Mouse (Mus musculus) heart, embryonic 15.5 days (tissue): Measurements from ENCODE around the gene Zfp668. TPM values are rescaled to one million over a fixed set of nuclear protein-coding genes. Genes with fewer than 3 reads are reported as not detected.

Experiments
- ATAC-seq: fragments of 200-750 bp; cut with Nextera tagmentation; replicated peaks from 2 replicates; pipeline ENCODE4 v1.8.0; 2017; ENCODE audit warnings: low read depth, moderate TSS enrichment; ENCODE audit not compliant: insufficient number of reproducible peaks, insufficient read depth, low FRiP score
- H3K27ac ChIP-seq: fragments of 300-500 bp; sonication (generic); 2 replicates; pipeline ENCODE4 v1.5.1; 2015; ENCODE audit warnings: mild to moderate bottlenecking, inconsistent platforms
- H3K27me3 ChIP-seq: fragments of 300-500 bp; sonication (generic); 2 replicates; pipeline ENCODE4 v1.6.1; 2015; ENCODE audit warnings: inconsistent platforms
- H3K36me3 ChIP-seq: fragments of 300-500 bp; sonication (generic); 2 replicates; pipeline ENCODE4 v1.6.1; 2015; ENCODE audit warnings: mild to moderate bottlenecking, inconsistent platforms
- H3K4me1 ChIP-seq: fragments of 300-500 bp; sonication (generic); replicated peaks from 2 replicates; pipeline ENCODE4 v1.6.1; 2015; ENCODE audit warnings: inconsistent platforms
- H3K4me2 ChIP-seq: fragments of 300-500 bp; sonication (generic); 2 replicates; pipeline ENCODE4 v1.6.1; 2015; ENCODE audit warnings: inconsistent platforms, mild to moderate bottlenecking, moderate library complexity
- H3K4me3 ChIP-seq: fragments of 300-500 bp; sonication (generic); 2 replicates; pipeline ENCODE4 v1.5.1; 2015; ENCODE audit warnings: mild to moderate bottlenecking, inconsistent platforms
- H3K9ac ChIP-seq: fragments of 300-500 bp; sonication (generic); 2 replicates; pipeline ENCODE4 v1.6.1; 2015; ENCODE audit warnings: mild to moderate bottlenecking, inconsistent platforms
- H3K9me3 ChIP-seq: fragments of 300-500 bp; sonication (generic); replicated peaks from 2 replicates; pipeline ENCODE4 v1.6.1; 2016; ENCODE audit warnings: inconsistent platforms
- WGBS: fragments of 180-500 bp; shearing (Covaris S2); methylation state at CpG from one replicate; pipeline ENCODE4 v1.1.7; 2015; ENCODE audit warnings: mixed read lengths; 5-methylcytosine and 5-hydroxymethylcytosine counted together
- polyA plus RNA-seq: library from polyadenylated mRNA; unstranded; fragments of >200 nt; fragmentation: Nextera tagmentation; extraction: Ambion mirVana; gene quantifications from 2 replicates; pipeline ENCODE4 v1.2.1, GENCODE M21; 2015

Zfp668 gene
- polyA plus RNA-seq, 1 experiment from 2014 or later = 7.9 TPM

DNA sequence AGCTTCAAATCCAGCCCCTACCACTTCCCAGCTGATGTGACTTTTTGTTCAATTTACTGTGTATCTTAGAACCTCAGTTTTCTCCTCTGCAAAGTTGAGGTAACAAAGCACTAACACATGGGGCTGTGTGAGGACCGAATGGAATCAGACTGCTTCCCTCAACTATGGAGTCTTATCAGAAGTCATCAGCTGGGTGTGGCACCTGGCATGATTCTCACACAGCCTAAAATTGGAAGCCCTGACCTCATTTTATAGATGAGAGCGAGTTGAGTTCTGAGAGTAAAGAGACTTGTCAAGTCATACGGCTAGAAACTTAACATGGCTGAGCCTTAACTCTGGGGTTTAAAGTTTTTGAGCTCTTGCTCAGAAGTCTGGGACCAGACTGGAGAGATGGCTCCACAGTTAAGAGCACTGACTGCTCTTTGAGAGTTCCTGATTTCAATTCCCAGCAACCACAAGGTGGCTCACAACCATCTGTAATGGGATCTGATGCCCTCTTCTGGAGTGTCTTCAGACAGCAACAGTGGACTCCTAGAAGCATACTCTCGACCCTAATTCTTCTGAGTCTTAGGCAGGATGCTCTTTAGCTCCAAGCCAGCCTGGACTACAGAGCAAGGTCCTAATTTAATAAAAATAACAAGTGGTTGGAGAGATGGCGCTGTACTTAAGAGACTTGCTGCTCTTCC lies 6.3 kb downstream of the Zfp668 start:
- H3K4me2 ChIP-seq = no peak overlapping the region
- no peak overlapping the region for H3K27ac ChIP-seq
- no peak overlapping the region for H3K4me3 ChIP-seq
- H3K36me3 ChIP-seq = peaks cover 24% of the 10 kb centered on the region
- H3K9ac ChIP-seq = no peak overlapping the region
- ATAC-seq = no peak
- WGBS = 81% methylated on average over 5 of the region's 5 CpGs
- no peaks in the 10 kb centered on the region for H3K27me3 ChIP-seq
- peaks cover 25% of the 10 kb centered on the region for H3K4me1 ChIP-seq
- no peaks in the 10 kb centered on the region for H3K9me3 ChIP-seq

DNA sequence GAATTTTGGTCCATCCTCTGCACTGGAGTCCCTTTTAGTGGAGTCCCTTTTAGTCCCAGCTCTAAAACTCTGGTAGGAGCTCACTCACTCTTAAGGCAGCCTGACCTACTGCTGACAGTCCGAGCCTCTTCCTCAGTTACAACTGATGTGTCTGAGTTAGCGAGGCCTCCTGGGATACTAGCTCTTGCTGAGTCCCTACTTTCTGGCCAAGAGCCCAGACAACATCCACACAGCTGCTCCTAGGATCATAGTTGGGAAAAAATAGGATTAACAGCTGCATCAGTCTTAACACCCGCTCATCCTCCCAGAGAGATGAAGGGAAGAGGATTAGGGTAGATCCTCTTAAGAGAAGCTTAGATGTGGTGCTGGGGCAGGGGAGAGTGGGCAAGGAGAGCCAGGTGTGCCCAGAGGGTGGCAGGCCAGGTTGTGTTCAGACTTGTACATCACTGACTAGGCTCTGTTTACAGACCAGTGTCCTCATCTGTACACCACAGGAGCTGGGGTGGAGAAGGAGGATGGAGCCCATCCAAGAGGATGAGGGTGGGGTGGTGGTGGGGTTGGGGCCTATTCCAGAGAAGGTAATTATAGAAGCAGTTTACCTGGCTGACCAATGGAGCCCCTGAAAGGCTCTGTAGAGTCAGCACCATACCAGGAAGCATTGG lies 7.3 kb downstream of the Zfp668 start:
- ATAC-seq = 0 out of 2 replicates have a peak, but pooled peaks have one; percentile 43
- WGBS = 56% methylated on average over 3 of the region's 3 CpGs
- Histone ChIP-seq H3K4me1 (peaks cover 17% of the 10 kb centered on the region), H3K9ac (no peak overlapping the region), H3K4me2 (no peak overlapping the region), H3K36me3 (peaks cover 24% of the 10 kb centered on the region), H3K27ac (peak overlapping the region; percentile 31; the same call in 1 of the 2 replicates), H3K9me3 (no peaks in the 10 kb centered on the region), H3K27me3 (no peaks in the 10 kb centered on the region), H3K4me3 (no peak overlapping the region)

DNA sequence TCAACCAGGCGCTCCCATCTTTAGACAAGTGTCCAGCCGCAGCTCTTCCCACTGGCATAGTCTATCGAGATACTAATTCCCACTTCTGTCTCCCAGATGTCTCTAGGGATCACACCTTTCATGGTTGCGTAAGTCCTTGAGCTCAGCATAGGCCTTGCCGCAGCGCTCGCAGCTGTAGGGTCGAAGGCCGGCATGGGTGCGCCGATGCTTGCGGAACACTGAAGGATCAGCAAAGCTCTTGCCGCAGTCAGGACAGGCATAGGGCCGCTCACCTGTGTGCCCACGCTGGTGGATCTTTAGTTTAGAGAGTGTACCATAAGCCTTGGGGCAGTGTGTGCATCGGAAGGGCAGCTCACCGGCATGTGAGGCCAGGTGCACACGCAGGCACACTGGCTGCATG lies 9.0 kb downstream of the Zfp668 start:
- Histone ChIP-seq H3K27me3 (no peaks in the 10 kb centered on the region), H3K27ac (no peak overlapping the region), H3K9ac (no peak overlapping the region), H3K4me1 (peaks cover 10% of the 10 kb centered on the region), H3K36me3 (peaks cover 24% of the 10 kb centered on the region), H3K4me2 (no peak overlapping the region), H3K9me3 (no peaks in the 10 kb centered on the region), H3K4me3 (no peak overlapping the region)
- WGBS = 95% methylated on average over 18 of the region's 18 CpGs
- no peak for ATAC-seq

DNA sequence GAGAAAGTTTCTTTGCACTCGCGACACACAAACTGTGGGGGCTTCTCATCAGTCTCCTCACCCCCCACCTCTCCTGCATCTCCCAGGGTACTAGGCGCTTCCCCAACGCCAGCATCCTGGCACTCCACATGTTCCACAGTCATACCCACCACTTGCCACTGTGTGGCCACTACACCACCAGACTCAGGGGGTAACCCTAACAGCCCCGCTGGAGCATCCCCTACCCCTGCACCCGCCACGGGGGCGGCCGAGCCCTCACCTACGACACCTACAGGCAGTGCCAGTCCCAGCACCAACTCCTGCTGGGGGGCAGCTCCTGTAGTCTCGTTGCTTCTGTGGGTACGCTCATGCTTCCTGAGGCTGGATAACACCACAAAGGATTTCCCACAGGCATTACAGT lies 10.2 kb downstream of the Zfp668 start:
- Histone ChIP-seq H3K4me1 (peaks cover 10% of the 10 kb centered on the region), H3K4me2 (no peak overlapping the region), H3K36me3 (peaks cover 24% of the 10 kb centered on the region), H3K27ac (no peak overlapping the region), H3K9me3 (no peaks in the 10 kb centered on the region), H3K9ac (no peak overlapping the region), H3K4me3 (no peak overlapping the region), H3K27me3 (no peaks in the 10 kb centered on the region)
- WGBS = 93% methylated on average over 12 of the region's 12 CpGs
- ATAC-seq = no peak

DNA sequence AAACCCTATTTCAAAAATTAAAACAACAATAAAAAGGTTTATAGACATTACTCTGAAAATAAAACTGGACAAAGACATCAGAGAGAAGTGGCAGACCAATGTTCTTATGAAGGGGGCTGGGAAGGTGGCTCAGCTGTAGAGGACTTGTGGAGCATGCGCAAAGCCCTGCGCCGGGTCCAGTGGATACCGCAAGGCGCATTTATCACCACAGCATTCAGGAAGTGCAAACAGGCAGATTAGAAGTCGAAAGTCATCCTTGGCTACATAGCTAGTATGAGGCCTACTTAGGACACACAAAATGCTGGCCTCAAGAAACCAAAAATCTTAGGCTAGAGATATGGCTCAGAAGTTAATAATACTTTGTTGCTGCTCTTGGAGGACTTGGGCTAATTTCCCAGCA lies 18.4 kb downstream of the Zfp668 start:
- H3K36me3 ChIP-seq = no peaks in the 10 kb centered on the region
- H3K9me3 ChIP-seq = no peaks in the 10 kb centered on the region
- no peak overlapping the region for H3K9ac ChIP-seq
- H3K4me1 ChIP-seq = no peaks in the 10 kb centered on the region
- ATAC-seq = no peak
- no peak overlapping the region for H3K4me2 ChIP-seq
- 83% methylated on average over 6 of the region's 6 CpGs for WGBS
- H3K27ac ChIP-seq = no peak overlapping the region
- H3K4me3 ChIP-seq = no peak overlapping the region
- H3K27me3 ChIP-seq = no peaks in the 10 kb centered on the region

DNA sequence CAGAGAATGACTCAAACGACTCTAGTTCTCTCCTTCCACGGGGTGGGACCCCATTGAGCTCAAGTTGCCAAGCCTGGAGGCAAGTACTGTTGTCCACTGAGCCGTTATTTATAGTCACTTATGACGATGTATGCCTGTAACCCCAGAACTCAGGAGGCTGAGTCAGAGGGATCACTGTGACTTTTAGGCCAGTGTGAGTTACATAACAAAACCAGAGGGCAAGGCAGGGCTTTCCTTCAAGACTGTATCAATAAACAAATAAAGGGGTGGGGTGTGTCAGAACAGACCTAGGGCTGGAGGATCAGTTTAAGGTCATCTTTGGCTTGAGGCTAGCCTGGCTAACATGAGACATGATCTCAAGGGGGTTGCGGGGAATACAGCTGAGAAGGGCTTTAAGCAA lies 25.7 kb downstream of the Zfp668 start:
- no peak overlapping the region for H3K9ac ChIP-seq
- no peak overlapping the region for H3K4me3 ChIP-seq
- H3K4me1 ChIP-seq = 0 out of 2 replicates have a peak, but pooled peaks cover 4% of the 10 kb centered on the region
- H3K9me3 ChIP-seq = no peaks in the 10 kb centered on the region
- no peak overlapping the region for H3K27ac ChIP-seq
- no peak for ATAC-seq
- H3K27me3 ChIP-seq = no peaks in the 10 kb centered on the region
- H3K36me3 ChIP-seq = peaks cover 23% of the 10 kb centered on the region
- 56% methylated on average over 5 of the region's 5 CpGs for WGBS
- no peak overlapping the region for H3K4me2 ChIP-seq

DNA sequence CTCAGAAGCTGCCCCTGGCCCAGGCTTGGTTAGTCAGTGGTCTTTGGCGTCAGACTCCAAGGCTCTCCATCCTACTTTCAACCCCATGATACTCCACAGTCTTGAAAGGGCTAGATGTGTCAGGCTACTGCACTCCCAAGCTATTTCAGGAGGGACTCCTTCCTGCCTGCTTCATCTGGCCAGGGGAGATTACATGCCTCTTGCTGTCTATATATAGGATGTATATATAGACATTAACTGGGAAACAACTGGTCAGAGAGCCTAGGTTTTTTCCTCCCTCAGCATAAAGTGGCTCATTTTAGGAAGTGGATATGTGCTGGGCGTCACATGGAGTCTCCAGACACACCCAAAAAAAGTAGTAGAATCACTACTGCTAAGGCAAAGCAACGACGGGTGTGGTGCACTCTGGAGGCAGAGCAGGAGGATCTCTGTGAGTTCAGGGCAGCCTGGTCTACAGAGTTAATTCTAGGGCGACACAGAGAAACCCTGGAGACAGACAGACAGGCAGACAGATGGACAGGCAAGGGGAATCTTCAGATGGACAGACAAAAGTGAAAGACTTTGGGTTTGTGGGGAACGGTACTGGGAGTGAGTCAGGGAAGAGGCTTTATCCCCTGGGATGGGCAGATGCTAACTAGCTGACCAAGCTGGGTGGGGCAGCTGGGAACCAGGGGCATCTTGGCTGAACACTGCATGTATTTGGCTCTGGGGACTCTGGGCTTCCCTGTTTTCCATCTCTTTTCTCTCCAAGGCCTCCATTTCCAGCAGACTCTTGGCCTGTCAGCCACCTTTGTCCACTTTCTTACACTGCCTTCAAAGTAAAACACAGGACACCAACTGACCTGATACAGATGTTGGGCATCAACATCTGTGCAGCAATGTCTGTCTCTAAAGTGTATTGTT lies 26.4 kb downstream of the Zfp668 start:
- H3K27ac ChIP-seq = no peak overlapping the region
- H3K27me3 ChIP-seq = no peaks in the 10 kb centered on the region
- no peaks in the 10 kb centered on the region for H3K9me3 ChIP-seq
- H3K4me3 ChIP-seq = no peak overlapping the region
- WGBS = 70% methylated on average over 6 of the region's 6 CpGs
- no peak overlapping the region for H3K9ac ChIP-seq
- peaks cover 24% of the 10 kb centered on the region for H3K36me3 ChIP-seq
- 0 out of 2 replicates have a peak, but pooled peaks cover 4% of the 10 kb centered on the region for H3K4me1 ChIP-seq
- no peak for ATAC-seq
- no peak overlapping the region for H3K4me2 ChIP-seq

DNA sequence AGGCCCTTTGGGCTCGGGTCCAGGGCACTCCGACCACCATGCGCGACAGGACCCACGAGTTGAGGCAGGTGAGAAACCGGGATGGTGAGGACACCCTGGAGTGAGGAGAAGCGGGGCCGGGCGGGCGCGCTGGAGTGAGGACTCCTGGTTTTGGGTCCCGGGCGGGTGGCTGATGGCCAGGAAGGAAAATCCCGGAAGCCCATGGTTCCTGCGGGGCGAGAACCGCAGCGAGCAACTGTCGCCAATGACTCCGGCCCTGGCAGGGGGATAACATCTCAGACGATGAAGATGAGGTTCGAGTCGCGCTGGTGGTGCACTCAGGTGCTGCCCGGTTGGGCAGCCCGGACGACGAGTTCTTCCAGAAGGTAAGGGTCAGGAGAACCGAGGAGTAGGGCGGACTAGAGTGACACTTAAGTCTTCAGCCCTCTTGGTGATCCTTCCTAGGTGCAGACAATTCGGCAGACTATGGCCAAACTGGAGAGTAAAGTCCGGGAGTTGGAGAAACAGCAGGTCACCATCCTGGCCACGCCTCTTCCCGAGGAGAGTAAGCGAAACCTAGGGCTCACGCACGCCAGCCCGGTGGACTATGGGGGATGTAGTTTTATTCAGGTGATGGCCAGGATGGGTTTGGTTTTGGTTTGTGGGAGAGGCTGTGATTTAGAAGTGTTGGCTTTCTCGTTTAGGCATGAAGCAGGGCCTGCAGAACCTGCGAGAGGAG lies 34.5 kb downstream of the Zfp668 start:
- peak overlapping the region; percentile 94 for H3K4me3 ChIP-seq
- under 1% methylated on average over 40 of the region's 40 CpGs for WGBS
- peaks cover 14% of the 10 kb centered on the region for H3K4me1 ChIP-seq
- peak; percentile 55 for ATAC-seq
- H3K4me2 ChIP-seq = peak overlapping the region; percentile 92
- peaks cover 31% of the 10 kb centered on the region for H3K36me3 ChIP-seq
- H3K9ac ChIP-seq = peak overlapping the region; percentile 90
- H3K9me3 ChIP-seq = no peaks in the 10 kb centered on the region
- peak overlapping the region; percentile 96 for H3K27ac ChIP-seq
- H3K27me3 ChIP-seq = no peaks in the 10 kb centered on the region

DNA sequence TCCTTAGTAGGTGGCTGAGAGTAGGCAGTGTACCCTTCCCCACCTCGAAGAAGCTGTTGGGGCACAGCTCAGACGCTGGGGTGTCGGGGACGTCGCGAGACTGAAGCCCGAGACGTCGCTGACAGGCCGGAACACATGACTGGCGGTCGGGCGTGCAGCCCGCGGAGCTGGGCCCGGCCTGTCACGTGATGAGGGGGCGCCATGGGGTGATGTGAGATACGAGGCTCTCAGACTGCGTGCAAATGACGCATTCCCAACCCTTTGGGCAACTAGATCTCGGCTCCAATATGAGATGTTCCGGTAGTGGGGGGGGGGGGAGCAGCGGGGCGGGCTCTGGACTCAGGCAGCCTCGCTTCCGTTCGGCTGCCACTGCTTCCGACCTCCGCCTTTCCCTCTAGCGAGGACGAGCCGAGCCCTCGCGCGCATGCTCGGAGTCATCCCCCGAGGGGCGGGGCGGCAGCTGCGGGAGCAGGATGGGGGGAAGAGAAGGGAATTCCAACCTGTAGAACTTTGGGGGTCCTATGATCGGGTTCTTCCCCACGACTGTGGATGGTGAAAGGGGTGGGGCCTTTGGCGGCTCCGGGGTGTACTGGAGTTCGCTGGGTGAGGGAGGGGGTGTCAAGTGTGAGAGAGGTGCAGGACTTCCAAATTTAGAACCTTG lies 35.2 kb downstream of the Zfp668 start:
- H3K27me3 ChIP-seq = no peaks in the 10 kb centered on the region
- H3K36me3 ChIP-seq = peaks cover 24% of the 10 kb centered on the region
- peak overlapping the region; percentile 90 for H3K9ac ChIP-seq
- peak overlapping the region; percentile 92 for H3K4me2 ChIP-seq
- H3K9me3 ChIP-seq = no peaks in the 10 kb centered on the region
- H3K4me1 ChIP-seq = peaks cover 14% of the 10 kb centered on the region
- peak; percentile 91 for ATAC-seq
- H3K27ac ChIP-seq = peak overlapping the region; percentile 96
- under 1% methylated on average over 46 of the region's 46 CpGs for WGBS
- peak overlapping the region; percentile 94 for H3K4me3 ChIP-seq

DNA sequence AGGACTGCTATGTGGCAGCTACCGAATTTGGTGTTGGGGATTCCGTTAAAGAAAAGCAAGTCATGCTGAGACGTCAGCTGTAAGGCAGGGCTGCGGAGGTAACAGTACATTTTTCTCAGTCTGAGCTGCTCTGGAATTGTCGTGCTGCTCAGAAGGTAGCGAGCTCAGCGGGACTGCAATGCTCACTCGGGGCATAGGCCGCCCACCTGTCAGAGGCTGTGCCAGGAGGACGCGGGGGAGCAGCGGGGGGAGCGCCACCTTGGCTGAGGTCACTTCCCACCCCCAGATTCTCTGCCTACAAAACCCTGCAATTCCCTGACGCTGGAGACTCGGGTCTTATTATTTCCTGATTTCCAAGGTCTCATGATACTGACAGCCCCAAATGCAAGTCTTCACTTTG lies 35.7 kb downstream of the Zfp668 start:
- H3K27me3 ChIP-seq = no peaks in the 10 kb centered on the region
- H3K4me3 ChIP-seq = peak overlapping the region; percentile 94
- H3K4me1 ChIP-seq = peaks cover 14% of the 10 kb centered on the region
- no peak for ATAC-seq
- 5% methylated on average over 15 of the region's 15 CpGs for WGBS
- peak overlapping the region; percentile 92 for H3K4me2 ChIP-seq
- H3K36me3 ChIP-seq = peaks cover 18% of the 10 kb centered on the region
- H3K9ac ChIP-seq = peak overlapping the region; percentile 90
- no peaks in the 10 kb centered on the region for H3K9me3 ChIP-seq
- peak overlapping the region; percentile 96 for H3K27ac ChIP-seq
